Mouse (Mus musculus): ENCODE measurements around the gene Gm12248.

GRCm38 (mm10) chr11:58021095-58021494 lies 71.8 kb downstream of the Gm12248 start:
- TF ChIP-seq CTCF (IDR thresholded peaks at IDR 0.05; ENCODE audit: insufficient read depth, low read length) (no peak), POLR2A (IDR thresholded peaks at IDR 0.05; ENCODE audit: borderline replicate concordance, extremely low read depth, low read depth, low read length) (no peak)

All from lung, adult 2 months (tissue).